Mouse (Mus musculus) forebrain, embryonic 14.5 days (tissue): ENCODE data around the gene Atp8a1. TPM values are rescaled to one million over a fixed set of nuclear protein-coding genes. Genes with fewer than 3 reads are reported as not detected.

Source experiments
- ATAC-seq: fragments of 200-750 bp; cut with Nextera tagmentation; 2 replicates; pipeline ENCODE4 v1.8.0; 2017; ENCODE audit warnings: mild to moderate bottlenecking, moderate library complexity
- DNase-seq: peaks from one replicate; pipeline ENCODE4 v3.0.0-alpha.2; 2015; ENCODE audit warnings: low spot score
- H3K27ac ChIP-seq: fragments of 300-500 bp; sonication (generic); 2 replicates; pipeline ENCODE4 v1.5.1; 2014; ENCODE audit warnings: low read depth, mild to moderate bottlenecking, control low read depth, low read length, moderate library complexity
- H3K27me3 ChIP-seq: fragments of 300-500 bp; sonication (generic); replicated peaks from 2 replicates; pipeline ENCODE4 v1.6.1; 2014; ENCODE audit warnings: low read length, control low read depth, mixed read lengths; ENCODE audit not compliant: control insufficient read depth, insufficient read depth
- H3K36me3 ChIP-seq: fragments of 300-500 bp; sonication (generic); 2 replicates; pipeline ENCODE4 v1.6.1; 2014; ENCODE audit warnings: low read length, control low read depth; ENCODE audit not compliant: control insufficient read depth, insufficient read depth
- H3K4me1 ChIP-seq: fragments of 300-500 bp; sonication (generic); 2 replicates; pipeline ENCODE4 v1.6.1; 2014; ENCODE audit warnings: antibody characterized with exemption, low read length, control low read depth; ENCODE audit not compliant: control insufficient read depth, insufficient read depth
- H3K4me2 ChIP-seq: fragments of 300-500 bp; sonication (generic); 2 replicates; pipeline ENCODE4 v1.6.1; 2014; ENCODE audit warnings: mild to moderate bottlenecking, control low read depth, low read length
- H3K4me3 ChIP-seq: fragments of 300-500 bp; sonication (generic); 2 replicates; pipeline ENCODE4 v1.5.1; 2014; ENCODE audit warnings: low read depth, low read length, control low read depth
- H3K9ac ChIP-seq: fragments of 300-500 bp; sonication (generic); 2 replicates; pipeline ENCODE4 v1.6.1; 2014; ENCODE audit warnings: mild to moderate bottlenecking, low read length, control low read depth, moderate library complexity
- H3K9me3 ChIP-seq: fragments of 300-500 bp; sonication (generic); replicated peaks from 2 replicates; pipeline ENCODE4 v1.6.1; 2016; ENCODE audit warnings: low read length, control low read depth, mixed read lengths; ENCODE audit not compliant: control insufficient read depth
- WGBS: fragments of 180-500 bp; shearing (Covaris S2); extraction: QIAGEN DNeasy Blood & Tissue Kit; methylation state at CpG from one replicate; pipeline ENCODE4 v1.1.7; 2014; 5-methylcytosine and 5-hydroxymethylcytosine counted together
- microRNA-seq: library from miRNA; unstranded; fragments of <30 nt; microRNA quantifications from one replicate; pipeline ENCODE4, GENCODE M21; 2016
- polyA plus RNA-seq: library from polyadenylated mRNA; unstranded; fragments of >200 nt; fragmentation: Nextera tagmentation; extraction: Ambion mirVana; gene quantifications from 2 replicates; pipeline ENCODE4 v1.2.1, GENCODE M21; 2014

The Atp8a1 gene
- polyA plus RNA-seq, 1 experiment from 2014 or later: 24.2 TPM

GRCm38 (mm10) chr5:67572552-67573155 lies 274.6 kb downstream of the Atp8a1 start:
- Histone ChIP-seq H3K4me2 (no peak overlapping the region), H3K9me3 (no peaks in the 10 kb centered on the region), H3K36me3 (no peaks in the 10 kb centered on the region), H3K9ac (no peak overlapping the region), H3K27ac (no peak overlapping the region), H3K27me3 (no peaks in the 10 kb centered on the region), H3K4me1 (no peaks in the 10 kb centered on the region), H3K4me3 (no peak overlapping the region)
- WGBS: 77% methylated on average over 6 of the region's 6 CpGs
- DNase-seq (no peak), ATAC-seq (no peak)

Small RNA genes within 50 kb of the gene (microRNA-seq; reads per million reads assigned to microRNA genes)
- gene Gm23617: not detected

Other genes with a start within 250 kb of the Atp8a1 start
- 0.04 and 0.80 TPM in 2 replicates for gene Shisa3, start 239.6 kb downstream of the Atp8a1 start, polyA plus RNA-seq
- gene Gm5108, start 94.2 kb upstream of the Atp8a1 start, polyA plus RNA-seq: not detected in 2 replicates
- gene Gm21905, start 99.0 kb upstream of the Atp8a1 start, polyA plus RNA-seq: not detected in 2 replicates
- gene Grxcr1, start 184.4 kb upstream of the Atp8a1 start, polyA plus RNA-seq: not detected in 2 replicates